Mouse (Mus musculus) cerebellum, adult 9-11 months (tissue): ENCODE results near the gene Timm44.
"Not testable (repeated sequence)": the region's sequence is repeated elsewhere in the genome, so short reads cannot be mapped to it uniquely, and the experiment has no call there.

ENCODE experiments used
- DNase-seq: peaks from one replicate; pipeline ENCODE4 v3.0.0; 2022

Timm44 gene

DNA sequence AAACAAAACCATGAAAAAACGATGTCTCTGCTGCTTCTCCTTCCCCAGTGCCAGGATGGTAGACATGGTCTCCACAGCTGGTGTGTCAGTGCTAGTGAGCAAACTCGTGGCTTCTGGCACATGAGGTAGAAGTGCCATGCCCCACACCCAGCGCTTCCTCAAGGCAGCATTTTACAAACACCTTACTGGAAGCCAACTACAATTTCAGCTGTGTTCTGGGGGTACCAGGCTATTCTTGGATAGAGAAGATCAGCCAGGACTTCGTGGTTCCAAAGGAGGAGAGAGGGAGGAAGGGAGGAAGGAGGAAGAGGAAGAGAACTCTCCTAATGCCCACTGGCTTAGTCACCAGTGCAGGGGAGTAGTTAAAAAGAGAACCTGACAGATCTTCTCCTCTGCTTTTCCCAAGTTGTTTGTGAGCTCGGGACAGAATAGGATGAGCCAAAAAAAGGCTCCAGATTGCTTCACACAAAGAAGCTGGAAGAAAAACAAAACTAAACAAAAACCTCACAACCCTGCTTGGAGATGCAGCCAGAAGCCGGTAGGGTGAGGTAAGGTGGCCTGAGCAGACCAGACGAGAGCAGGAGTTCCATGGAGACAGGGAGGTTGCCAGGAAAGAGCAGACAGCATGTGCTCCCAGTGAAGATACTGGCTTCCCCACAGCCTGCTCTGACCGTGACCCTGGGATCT is 12.5 kb downstream of the Timm44 start:
- no peak for DNase-seq

DNA sequence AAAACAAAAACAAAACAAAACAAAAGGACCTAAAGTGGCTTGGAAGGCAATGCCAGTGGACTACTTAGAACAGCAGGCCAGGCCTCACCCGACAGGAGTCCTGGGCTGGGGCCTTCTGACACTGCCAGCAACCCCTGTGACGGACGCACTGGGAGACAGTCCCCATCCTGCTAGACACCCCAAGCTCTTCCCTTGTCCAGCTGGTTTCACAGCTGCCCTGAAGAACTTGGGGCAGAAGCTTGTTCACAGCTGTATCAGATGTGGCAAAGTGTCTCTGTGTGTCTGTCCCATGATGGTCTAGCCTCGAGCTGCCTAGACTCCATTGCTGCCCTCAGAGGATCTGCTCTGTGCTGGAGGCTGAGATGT is 15.9 kb downstream of the Timm44 start:
- DNase-seq = no peak

DNA sequence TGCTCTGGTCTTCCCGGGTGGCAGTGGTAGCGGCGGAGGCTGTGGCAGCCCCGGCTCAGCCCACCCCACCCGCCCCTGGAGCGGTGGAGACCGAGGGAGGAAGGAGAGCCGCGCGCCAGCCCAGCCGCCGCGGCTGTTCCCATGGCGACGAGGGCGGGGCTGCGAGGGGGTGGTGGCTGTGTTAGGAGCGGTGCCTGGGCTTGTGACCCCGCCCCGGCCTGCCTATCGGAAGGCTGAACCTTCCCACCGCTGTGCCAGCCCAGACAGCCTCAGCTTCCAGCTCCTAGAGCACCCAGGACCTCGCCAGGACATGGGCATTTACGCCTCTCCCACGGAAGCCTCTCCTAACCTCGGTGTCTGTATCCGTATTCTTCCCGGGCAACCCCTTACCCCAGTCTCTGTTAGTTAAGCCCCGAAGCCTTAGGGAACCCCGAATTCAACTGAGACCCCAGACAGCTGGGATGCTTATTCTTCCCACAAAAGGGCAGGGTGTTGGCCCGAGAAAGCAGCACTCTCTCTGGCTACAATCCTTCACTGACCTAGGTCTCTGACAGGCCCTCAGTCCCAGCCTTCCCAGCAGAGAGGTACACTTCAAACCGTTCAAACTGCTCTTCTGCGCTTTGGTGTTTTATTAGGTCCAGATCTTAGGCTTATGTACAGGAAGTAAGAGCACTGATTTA is 16.4 kb downstream of the Timm44 start, which contains the start of gene Ctxn1:
Gene Ctxn1, minus strand, starts transcription at position 150 of the 680 bp plus-strand sequence.
- DNase-seq = peak; percentile 78

DNA sequence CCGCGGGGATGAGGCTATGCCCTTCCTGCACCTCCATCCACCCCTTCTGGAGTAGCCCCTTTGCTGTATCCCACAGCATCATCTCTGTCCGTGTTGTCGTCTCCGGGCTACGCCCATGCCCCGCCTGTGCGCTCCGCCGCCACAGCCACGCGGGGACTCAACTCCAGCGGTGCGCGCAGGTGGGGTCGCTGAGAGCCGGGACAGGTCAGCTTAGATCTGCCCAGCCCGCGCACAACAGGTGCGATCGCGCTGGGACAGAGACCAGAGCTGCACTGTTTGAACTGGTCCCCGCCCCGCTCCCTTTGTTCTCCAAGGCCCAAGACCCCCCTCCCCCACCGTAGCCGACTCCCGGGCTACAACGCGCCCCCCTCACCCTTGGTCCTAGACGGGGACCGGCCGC is 17.0 kb downstream of the Timm44 start:
- DNase-seq = peak; percentile 48

DNA sequence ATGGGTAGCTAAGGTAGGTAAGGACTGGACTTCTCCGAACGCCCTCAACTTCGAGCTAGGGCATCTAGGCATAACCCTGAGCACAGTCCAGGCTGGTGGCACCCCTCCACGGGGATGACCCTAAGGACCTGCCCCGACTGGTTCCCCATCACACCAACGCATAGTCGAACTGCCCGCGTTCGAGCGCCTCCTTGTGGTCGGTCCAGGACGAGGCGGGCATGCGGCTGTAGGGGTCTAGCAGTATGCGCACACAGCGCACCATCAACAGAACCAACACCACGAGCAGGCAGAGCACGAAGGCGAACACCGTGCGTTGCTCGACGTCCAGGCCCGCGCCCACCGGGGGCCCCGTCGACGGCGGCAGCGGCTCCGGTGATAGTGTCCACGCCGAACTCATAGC is 17.5 kb downstream of the Timm44 start:
- DNase-seq = peak; percentile 67

DNA sequence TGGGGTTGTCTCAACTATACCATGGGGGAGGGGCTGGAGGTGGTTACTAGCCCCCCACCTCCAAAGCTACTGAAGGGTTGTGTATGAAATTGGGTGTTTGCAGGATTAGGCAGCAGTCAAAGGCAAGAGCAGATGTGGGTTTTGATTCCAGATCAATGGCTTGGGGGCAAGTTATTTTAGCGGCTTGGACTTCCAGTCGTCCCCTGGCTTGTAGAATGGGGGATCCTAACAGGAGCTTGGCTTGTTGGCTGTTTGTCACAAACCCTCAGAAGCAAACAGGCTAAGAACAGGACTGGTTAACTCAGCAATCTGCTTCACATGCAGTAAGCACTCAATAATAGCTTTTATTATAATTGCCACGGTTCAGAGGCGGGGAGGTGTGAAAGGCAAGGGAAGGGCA is 18.4 kb downstream of the Timm44 start:
- no peak for DNase-seq

DNA sequence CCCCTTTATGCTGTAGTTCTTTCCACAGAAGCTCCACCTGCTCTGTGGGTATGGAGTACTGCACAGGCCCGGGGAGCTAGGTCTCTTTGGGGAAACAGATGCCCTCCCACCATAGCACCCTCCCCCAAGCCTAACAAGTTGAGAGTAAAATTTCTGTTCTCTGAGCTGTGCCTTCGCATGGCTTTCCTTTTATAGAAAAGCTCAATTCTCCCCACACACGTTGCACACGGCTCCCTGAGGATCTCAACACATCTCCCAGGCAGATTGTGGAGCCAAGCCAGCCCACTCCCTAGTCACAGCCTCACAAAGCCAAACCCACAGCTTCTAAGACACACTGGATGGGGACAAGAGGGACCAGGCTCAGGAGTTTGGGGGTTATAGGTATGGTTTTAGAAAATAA is 18.8 kb downstream of the Timm44 start:
- DNase-seq = no peak

DNA sequence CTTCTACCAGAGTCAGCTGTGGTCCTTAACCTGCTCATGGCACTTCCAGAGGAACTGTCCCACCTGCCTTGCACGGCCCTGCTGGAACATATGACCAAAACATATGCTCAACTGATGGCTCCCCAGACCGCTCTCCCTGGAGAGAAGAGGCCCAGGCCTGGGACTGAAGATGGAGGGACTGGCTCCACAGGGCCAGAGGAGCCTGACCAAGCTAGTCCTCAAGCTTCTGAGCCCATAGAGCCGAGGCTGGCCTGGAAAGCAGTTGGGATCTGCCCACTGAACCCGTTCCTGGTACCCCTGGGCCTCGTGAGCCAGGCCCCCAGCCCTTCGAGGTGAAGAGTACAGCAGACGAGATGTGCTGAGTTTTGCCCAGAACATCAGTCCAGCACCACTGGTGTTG is 20.2 kb downstream of the Timm44 start:
- DNase-seq = not testable (repeated sequence)

DNA sequence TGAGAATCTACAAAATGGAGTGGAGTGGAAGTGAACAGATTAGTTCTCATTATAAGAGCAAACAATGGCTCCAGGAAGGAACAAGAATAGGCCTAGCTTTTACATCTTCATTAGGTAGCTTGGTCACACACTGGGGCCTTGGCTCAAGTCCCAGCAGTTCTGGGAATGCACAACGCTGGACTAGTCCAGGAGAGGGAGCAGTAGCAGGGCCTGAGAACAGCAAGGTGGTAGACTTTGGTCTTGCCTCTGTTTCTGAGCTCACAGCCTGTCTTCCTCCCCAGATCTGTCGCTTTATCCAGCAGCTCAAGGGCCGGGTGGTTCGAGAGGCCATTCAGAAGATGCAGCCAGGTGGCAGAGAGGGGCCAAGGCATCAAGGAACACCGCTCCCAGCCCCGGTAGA is 21.7 kb downstream of the Timm44 start:
- peak; percentile 82 for DNase-seq

DNA sequence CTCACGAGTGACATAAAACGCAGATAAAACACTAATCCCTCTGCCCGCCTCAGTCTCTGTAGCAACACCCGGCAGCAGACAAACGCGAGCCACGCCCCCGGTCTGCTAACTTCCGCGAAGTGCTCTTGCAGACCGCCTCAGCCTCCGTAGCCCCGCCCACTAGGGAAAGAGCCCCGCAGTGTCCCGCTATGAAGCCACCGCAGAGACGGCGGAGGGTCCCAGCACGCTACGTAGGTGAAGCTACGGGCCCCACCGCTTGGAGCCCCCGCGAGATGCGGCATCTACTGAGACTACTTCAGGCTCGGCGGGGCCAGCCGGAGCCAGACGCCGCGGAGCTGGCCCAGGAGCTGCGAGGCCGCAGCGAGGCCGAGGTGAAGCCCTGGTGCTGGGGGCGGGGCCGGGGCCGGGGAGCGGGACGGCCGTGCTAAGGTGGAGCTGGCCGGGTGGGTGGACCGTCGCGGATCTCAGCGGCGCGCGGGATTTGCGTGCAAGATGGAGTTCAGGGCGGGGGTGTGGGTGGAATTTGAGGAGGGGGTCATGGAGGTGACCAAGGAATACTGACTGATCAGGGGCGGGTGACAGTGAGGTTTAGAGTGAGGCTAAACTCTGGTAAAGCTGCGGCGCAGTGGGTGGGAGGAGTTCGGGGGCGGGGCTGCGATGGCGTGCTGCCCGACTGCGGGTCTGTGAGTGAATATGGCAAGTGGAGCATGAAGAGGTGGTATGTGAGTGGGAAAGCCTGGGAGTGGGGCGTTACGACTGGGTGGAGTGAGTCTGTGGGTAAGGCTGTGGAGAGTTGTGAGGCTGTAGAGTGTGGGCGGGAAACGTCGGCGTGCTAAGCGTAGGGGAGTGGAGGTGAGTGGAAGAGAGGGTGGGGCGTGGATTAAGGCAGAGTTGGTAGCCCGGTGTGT is 22.5 kb downstream of the Timm44 start, which contains the start of gene Snapc2:
Gene Snapc2, plus strand, starts transcription at position 147 of the 908 bp plus-strand sequence.
- DNase-seq = peak; percentile 93

DNA sequence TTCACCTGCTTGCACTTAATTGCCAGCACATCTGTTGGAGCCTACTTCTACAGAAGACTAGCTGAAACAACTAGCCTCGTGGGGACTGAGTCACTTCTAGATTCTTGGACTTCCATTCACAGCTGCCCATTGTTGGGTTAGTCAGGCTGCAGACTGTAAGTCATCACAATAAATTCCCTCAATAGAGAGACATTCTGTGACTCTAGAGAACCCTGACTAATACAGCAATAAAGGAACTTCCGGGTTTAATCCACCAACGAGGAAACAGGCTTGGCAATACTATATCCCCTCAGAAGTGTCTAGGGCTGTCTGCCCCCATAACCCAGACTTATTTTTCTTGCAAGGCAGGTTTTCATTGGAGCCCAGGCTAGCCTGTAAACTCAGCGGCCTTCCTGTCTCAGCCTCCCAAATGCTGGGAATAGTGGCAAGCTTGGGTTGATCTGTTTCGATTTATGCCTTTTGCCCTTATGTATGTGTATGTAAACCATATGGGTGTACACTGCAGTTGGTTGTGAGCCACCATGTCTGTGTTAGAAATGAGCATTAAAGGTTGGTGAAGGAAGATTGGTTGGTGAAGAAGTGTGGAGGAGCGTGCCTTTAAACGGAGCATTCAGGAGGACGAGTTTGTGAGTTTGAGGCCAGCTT is 23.5 kb downstream of the Timm44 start:
- no peak for DNase-seq

DNA sequence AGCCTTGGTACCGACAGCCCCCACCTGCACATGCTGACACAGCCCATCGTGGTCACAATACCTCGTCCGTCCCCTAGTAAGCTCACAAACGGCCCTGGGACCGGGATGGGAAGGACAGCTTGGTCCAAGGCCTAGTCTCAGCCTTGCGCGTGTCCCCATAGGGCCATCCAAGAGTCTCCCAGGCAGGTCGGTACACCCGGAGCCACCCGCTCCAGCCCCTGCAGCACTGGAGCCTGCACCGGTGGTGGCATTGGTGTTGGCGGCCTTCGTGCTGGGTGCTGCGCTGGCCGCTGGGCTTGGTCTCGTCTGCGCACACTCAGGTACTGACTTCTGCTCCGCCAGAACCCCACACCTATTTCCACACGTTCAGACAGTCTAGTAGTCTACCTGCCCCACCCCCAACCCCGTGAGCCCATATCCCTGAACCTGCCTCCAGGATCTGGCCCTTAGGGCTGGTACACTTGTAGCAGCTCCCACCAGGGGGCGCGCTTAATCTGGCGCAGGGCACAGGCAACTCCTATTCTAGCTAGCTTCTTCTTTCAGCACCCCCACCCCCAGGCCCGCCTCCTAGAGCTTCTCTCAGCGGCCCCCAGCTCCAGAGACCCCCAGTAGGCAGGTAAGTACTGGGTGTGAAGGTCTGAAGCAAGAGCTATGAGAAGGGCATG is 25.3 kb downstream of the Timm44 start:
- peak; percentile 82 for DNase-seq

DNA sequence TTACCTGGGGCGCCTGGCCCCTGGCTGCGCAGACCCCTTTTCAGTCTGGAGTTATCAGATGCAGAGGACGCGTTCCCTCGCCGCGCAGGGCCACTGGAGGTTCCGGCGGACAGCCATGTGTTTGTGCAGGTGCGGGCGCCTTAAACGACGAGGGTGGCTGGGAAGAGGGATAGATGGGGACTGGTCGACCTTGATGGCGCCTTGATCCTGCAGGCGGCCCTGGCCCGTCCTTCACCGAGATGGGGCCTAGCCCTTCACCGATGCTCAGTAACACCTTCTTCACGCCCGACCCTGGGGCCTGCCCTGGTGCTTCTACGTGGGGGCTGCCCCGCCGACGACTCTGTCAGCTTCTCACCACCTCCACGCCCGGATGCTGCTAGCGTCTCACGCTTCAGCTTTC is 26.5 kb downstream of the Timm44 start:
- no peak for DNase-seq

DNA sequence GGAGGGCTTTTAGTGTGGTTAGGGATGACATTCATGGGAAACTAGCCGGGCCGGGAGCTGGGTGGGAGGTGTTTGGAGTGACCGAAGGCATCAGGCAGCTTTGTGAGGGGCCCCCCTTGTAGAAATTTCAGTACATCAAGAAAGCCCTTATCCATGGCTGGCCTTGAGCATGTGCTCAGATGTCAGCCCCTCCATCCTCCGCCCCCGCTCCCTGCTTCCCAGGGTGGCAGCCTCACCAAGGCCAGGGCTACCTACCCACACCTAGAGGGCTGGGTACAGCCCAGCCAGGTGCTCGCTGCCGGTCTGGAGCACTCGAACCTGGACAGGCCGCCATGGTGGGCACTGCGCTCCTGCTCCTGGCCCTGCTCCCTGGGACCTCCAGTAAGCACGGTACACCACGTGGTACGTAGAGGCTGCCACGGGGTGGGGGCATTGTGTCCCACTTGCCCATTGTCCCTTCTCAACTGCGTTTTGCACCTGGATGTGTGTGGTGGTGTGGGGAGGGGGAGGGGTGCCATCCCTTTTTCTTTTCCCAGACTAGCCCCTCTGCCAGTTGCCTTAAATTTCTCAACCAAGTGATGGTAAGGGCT is 27.7 kb downstream of the Timm44 start, which contains the start of gene Tgfbr3l:
Gene Tgfbr3l, plus strand, starts transcription at position 264 of the 590 bp plus-strand sequence.
- no peak for DNase-seq

DNA sequence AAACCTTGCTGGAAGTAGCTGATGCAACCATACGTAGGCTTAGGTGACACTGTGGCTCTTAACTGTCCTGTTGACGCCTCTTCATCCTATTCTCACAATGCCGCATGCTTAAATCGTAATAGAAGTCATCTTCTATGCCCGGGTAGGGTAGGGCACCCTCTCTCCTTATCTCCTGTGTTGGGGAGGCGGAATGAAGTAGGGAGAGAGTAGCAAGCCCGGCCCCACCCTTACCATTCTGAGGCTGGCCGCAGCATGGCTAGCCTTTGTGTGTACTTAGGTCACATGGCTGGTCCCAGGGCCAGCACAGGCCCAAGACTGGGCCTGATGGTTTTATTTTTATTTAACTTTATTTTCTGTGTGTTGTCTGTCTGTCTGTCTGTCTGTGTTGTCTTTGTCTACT is 28.5 kb downstream of the Timm44 start:
- DNase-seq = no peak

DNA sequence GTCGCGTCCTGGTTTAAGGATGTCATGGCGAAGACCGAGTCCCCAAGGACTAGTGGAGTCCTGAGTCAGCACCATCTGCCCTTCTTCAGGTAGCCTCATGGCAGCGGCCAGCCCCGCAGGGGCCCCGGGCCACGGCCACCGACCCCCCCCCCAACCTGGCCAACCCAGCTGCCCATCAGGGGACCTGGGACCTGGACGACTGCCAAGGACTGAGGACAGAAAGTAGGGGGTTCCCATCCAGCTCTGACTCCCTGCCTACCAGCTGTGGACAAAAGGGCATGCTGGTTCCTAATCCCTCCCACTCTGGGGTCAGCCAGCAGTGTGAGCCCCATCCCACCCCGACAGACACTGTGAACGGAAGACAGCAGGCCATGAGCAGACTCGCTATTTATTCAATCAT is 30.0 kb downstream of the Timm44 start:
- no peak for DNase-seq

DNA sequence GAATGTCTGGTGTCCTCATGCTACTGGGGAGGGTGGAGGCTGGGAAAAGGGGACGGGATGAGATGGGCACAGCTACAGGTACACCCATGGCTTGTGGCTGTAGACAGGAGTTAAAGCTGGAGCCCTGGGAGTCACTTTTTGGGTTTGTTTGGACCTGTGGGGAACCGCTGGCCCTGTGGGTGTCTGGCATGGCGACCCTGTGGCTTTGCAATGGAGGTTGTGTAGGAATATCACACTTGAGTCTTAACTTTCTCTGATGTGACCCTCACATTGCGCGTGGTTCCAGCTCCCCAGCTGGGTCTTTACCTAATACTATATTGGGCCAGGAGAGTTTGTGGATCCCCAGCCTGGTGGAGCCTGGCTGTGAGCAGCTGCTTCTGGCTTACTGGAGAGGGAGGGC is 30.7 kb downstream of the Timm44 start:
- DNase-seq = no peak

DNA sequence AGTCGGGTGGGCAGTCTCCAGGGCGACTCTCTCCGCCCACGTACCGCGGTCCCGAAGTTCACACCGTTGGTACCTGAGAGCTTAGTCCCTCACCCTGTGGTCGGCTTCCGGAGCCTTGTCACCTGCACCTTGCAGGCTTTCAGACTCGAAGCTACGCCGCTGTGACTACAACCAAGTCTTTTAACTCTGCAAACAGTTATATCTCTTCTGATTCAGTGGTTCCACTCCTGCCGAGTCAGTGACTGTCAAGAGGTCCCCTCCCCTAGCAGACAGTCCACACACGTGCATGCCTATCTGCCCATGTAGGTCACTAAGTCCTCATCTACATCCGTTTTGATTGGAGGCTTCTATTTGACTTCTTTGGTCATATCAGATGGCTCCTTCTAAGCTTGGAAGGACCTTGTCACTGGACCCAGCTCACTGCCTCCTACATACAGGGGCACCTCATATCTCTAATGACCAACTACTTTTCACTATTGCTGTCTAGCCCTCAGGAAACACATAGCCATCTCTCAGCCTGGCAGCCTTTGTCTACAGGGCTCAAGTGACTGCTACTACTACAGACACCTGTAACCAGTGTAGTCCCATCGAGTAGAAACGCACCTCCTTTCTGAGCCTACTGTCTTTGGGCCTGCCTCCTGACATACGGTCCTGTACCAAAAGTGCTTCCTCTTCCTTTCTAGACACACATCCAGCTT is 36.4 kb downstream of the Timm44 start:
- DNase-seq = no peak

DNA sequence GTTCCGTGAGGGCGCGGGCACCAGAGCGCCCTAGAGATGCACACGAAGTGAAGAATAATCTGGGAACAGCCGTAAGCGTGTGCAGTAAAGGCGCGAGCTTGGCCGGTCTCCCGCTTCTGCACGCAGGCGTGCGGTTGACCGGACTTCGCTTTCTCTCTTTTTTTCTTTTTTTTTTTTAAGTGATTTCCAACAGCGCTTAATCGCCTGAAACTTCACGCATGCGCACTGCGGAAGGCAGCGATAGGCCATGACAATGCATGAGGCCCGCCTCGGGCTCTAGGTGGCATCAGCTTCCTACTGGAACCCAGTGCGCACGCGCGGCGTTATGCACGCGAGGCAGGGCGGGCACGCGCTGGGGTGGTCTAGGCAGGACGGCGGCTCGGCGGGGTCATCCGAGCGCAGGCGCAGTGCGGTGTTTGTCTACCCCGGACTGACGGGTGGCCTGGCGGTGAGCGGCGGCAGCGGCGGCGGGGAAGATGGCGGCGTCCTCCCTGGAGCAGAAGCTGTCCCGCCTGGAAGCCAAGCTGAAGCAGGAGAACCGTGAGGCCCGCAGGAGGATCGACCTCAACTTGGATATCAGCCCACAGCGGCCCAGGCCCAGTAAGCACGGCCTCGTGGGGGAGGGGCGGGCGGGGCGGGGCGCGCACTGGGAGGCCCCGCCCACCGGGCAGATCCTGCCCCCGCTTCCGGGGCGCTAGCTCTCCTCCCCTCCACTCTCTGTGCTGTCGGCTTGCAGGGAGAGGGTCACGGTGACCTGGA is 37.1 kb downstream of the Timm44 start, which contains the start of the genes Map2k7 and Gm49320:
Gene Map2k7, plus strand, starts transcription at position 307 of the 759 bp plus-strand sequence.
Gene Gm49320, plus strand, starts transcription at position 432 of the 759 bp plus-strand sequence.
- DNase-seq = peak; percentile 100

DNA sequence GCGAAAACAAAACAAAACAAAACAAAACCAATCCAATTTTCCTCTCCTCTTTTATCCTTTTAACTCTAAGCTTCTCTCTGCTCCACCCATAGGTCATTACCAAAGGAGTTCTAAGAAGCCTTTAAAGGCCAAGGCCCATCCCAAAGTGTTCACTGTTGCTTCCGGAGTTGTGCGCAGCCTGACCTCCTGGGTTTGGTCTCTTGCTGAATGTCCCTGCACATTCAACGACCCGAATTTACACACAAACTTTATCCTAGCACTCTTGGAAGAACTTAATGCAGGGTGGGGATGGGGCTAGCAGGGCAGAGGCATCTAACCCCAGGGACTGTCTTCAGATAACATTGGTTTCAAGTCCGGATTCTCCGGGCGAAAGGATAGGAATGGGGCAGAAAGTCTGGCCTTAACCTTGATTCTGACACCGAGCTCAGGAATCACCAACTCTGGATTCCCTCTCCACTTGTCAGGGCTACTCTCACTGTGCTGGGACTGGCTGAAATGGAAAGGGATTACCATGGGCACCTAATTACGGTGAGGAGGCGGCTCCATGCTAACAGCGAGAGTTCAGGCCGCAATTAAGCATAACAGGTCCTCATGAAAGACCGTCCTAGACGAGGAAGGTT is 37.8 kb downstream of the Timm44 start:
- no peak for DNase-seq
